Mouse (Mus musculus) liver, postnatal 0 days (tissue): ENCODE results near the gene Vwce.

Source experiments
- CTCF ChIP-seq: sonication (generic); IDR thresholded peaks from 2 replicates; pipeline ENCODE4 v1.5.1; 2016; ENCODE audit warnings: antibody characterized with exemption, low read depth
- EP300 ChIP-seq: IDR thresholded peaks from 2 replicates; pipeline ENCODE4 v1.6.1; 2016; ENCODE audit warnings: antibody characterized with exemption, low read depth, mild to moderate bottlenecking

DNA sequence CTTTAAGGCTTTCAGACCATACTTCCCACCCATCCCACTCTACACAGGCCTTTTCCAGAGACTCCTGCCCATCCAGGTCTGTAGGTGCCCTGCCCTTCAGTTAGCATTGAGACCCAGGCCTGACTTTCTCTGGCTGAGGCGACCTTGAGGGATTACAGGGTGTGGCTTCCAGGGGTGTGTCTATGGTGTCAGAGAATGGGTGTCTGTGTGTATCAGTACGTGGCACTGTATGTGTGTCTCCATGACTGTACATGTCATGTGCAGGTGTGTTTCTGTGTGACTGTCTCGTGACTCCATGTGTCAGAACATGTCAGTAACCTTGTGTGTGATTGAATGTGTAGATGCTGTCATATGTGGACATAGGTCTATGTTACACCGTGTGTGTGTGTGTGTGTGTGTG is 37.3 kb downstream of the Vwce start:
- TF ChIP-seq EP300, result no peak
- no peak for TF ChIP-seq CTCF
